Mouse (Mus musculus) adrenal gland (tissue): ENCODE results near the gene Ptcd2.

ENCODE experiments used
- intact Hi-C: fragments of 180-260 bp; cut with DNase I; formaldehyde crosslinking; loops from one replicate; pipeline ENCODE4 v1.15.1; 2025

Ptcd2 gene

GRCm38 (mm10) chr13:99308393-99308792, 36.1 kb downstream of the Ptcd2 start:
- intact Hi-C loops, result no loop called here

GRCm38 (mm10) chr13:99307930-99308359, 36.6 kb downstream of the Ptcd2 start:
- intact Hi-C loops, result no loop called here

GRCm38 (mm10) chr13:99306164-99306563, 38.3 kb downstream of the Ptcd2 start:
- intact Hi-C loops, result no loop called here

GRCm38 (mm10) chr13:99305186-99305585, 39.3 kb downstream of the Ptcd2 start:
- intact Hi-C loops, result no loop called here

GRCm38 (mm10) chr13:99304365-99304764, 40.1 kb downstream of the Ptcd2 start:
- intact Hi-C loops, result no loop called here

- intact Hi-C loops, result no loop called here
These were observed 40.7 kb downstream of the Ptcd2 start for GRCm38 (mm10) chr13:99303846-99304245.

- intact Hi-C loops, result no loop called here
These were observed 44.6 kb downstream of the Ptcd2 start for GRCm38 (mm10) chr13:99299921-99300320.

- intact Hi-C loops, result no loop called here
These were observed 50.3 kb downstream of the Ptcd2 start for GRCm38 (mm10) chr13:99294176-99294575.

GRCm38 (mm10) chr13:99290766-99291165, 53.7 kb downstream of the Ptcd2 start:
- intact Hi-C loops, result no loop called here

- intact Hi-C loops, result no loop called here
These were observed 56.7 kb downstream of the Ptcd2 start for GRCm38 (mm10) chr13:99287786-99288185.

- intact Hi-C loops, result no loop called here
These were observed 57.3 kb downstream of the Ptcd2 start for GRCm38 (mm10) chr13:99287207-99287606.

GRCm38 (mm10) chr13:99285241-99285640, 59.3 kb downstream of the Ptcd2 start:
- intact Hi-C loops, result no loop called here

GRCm38 (mm10) chr13:99284400-99285160, 59.9 kb downstream of the Ptcd2 start:
- intact Hi-C loops, result no loop called here

GRCm38 (mm10) chr13:99283916-99284315, 60.6 kb downstream of the Ptcd2 start:
- intact Hi-C loops, result no loop called here

- intact Hi-C loops, result no loop called here
These were observed 61.5 kb downstream of the Ptcd2 start for GRCm38 (mm10) chr13:99282961-99283360.

GRCm38 (mm10) chr13:99279351-99279750, 65.2 kb downstream of the Ptcd2 start:
- intact Hi-C loops, result no loop called here

- intact Hi-C loops, result no loop called here
These were observed 66.0 kb downstream of the Ptcd2 start for GRCm38 (mm10) chr13:99278511-99278910.

GRCm38 (mm10) chr13:99277521-99277920, 67.0 kb downstream of the Ptcd2 start:
- intact Hi-C loops, result no loop called here

- intact Hi-C loops, result no loop called here
These were observed 72.5 kb downstream of the Ptcd2 start for GRCm38 (mm10) chr13:99272046-99272445.
